Mouse (Mus musculus): ENCODE measurements around the gene Ice1. TPM values are rescaled to one million over a fixed set of nuclear protein-coding genes. Genes with fewer than 3 reads are reported as not detected.

Gene Ice1
- polyA plus RNA-seq, 1 experiment from 2014 or later, result 58.9 TPM

GRCm38 (mm10) chr13:70670080-70670479 is 32.6 kb upstream of the Ice1 start:
- Histone ChIP-seq H3K27me3 (ENCODE audit: control insufficient read depth, insufficient read depth, low read length) (no peaks in the 10 kb centered on the region), H3K9me3 (ENCODE audit: control insufficient read depth, low read length) (no peaks in the 10 kb centered on the region), H3K4me1 (ENCODE audit: control insufficient read depth, insufficient read depth, low read length) (no peaks in the 10 kb centered on the region), H3K36me3 (ENCODE audit: control insufficient read depth, insufficient read depth, low read length) (no peaks in the 10 kb centered on the region), H3K4me3 (ENCODE audit: low read depth, low read length) (no peak overlapping the region), H3K4me2 (ENCODE audit: low read depth, low read length) (no peak overlapping the region), H3K9ac (replicated peaks; ENCODE audit: low read depth, low read length) (no peak overlapping the region), H3K27ac (ENCODE audit: low read depth, low read length) (no peak overlapping the region)
- WGBS, result 76% methylated on average over 4 of the region's 4 CpGs
- no peak for ATAC-seq (ENCODE audit: low read depth)

- Histone ChIP-seq H3K4me1 (ENCODE audit: control insufficient read depth, insufficient read depth, low read length) (no peaks in the 10 kb centered on the region), H3K9me3 (ENCODE audit: control insufficient read depth, low read length) (no peaks in the 10 kb centered on the region), H3K27ac (ENCODE audit: low read depth, low read length) (no peak overlapping the region), H3K9ac (replicated peaks; ENCODE audit: low read depth, low read length) (no peak overlapping the region), H3K4me2 (ENCODE audit: low read depth, low read length) (no peak overlapping the region), H3K36me3 (ENCODE audit: control insufficient read depth, insufficient read depth, low read length) (no peaks in the 10 kb centered on the region), H3K4me3 (ENCODE audit: low read depth, low read length) (no peak overlapping the region), H3K27me3 (ENCODE audit: control insufficient read depth, insufficient read depth, low read length) (no peaks in the 10 kb centered on the region)
- 83% methylated on average over 4 of the region's 4 CpGs for WGBS
- no peak for ATAC-seq (ENCODE audit: low read depth)
Observed at GRCm38 (mm10) chr13:70659715-70660114, 22.3 kb upstream of the Ice1 start.

GRCm38 (mm10) chr13:70656741-70657140 is 19.3 kb upstream of the Ice1 start:
- WGBS, result 38% methylated on average over 4 of the region's 4 CpGs
- no peaks in the 10 kb centered on the region for H3K4me1 ChIP-seq (ENCODE audit: control insufficient read depth, insufficient read depth, low read length)
- ATAC-seq (ENCODE audit: low read depth), result no peak
- no peaks in the 10 kb centered on the region for H3K36me3 ChIP-seq (ENCODE audit: control insufficient read depth, insufficient read depth, low read length)
- H3K4me3 ChIP-seq (ENCODE audit: low read depth, low read length), result no peak overlapping the region
- H3K27me3 ChIP-seq (ENCODE audit: control insufficient read depth, insufficient read depth, low read length), result no peaks in the 10 kb centered on the region
- H3K9ac ChIP-seq (replicated peaks; ENCODE audit: low read depth, low read length), result no peak overlapping the region
- no peak overlapping the region for H3K27ac ChIP-seq (ENCODE audit: low read depth, low read length)
- H3K9me3 ChIP-seq (ENCODE audit: control insufficient read depth, low read length), result no peaks in the 10 kb centered on the region
- H3K4me2 ChIP-seq (ENCODE audit: low read depth, low read length), result no peak overlapping the region

GRCm38 (mm10) chr13:70656329-70656728 is 18.9 kb upstream of the Ice1 start:
- no peaks in the 10 kb centered on the region for H3K36me3 ChIP-seq (ENCODE audit: control insufficient read depth, insufficient read depth, low read length)
- H3K9ac ChIP-seq (replicated peaks; ENCODE audit: low read depth, low read length), result no peak overlapping the region
- 51% methylated on average over 8 of the region's 8 CpGs for WGBS
- no peaks in the 10 kb centered on the region for H3K9me3 ChIP-seq (ENCODE audit: control insufficient read depth, low read length)
- no peaks in the 10 kb centered on the region for H3K4me1 ChIP-seq (ENCODE audit: control insufficient read depth, insufficient read depth, low read length)
- H3K4me2 ChIP-seq (ENCODE audit: low read depth, low read length), result no peak overlapping the region
- no peak overlapping the region for H3K4me3 ChIP-seq (ENCODE audit: low read depth, low read length)
- H3K27ac ChIP-seq (ENCODE audit: low read depth, low read length), result no peak overlapping the region
- no peak for ATAC-seq (ENCODE audit: low read depth)
- no peaks in the 10 kb centered on the region for H3K27me3 ChIP-seq (ENCODE audit: control insufficient read depth, insufficient read depth, low read length)

GRCm38 (mm10) chr13:70655570-70655969 is 18.1 kb upstream of the Ice1 start:
- no peaks in the 10 kb centered on the region for H3K4me1 ChIP-seq (ENCODE audit: control insufficient read depth, insufficient read depth, low read length)
- H3K27ac ChIP-seq (ENCODE audit: low read depth, low read length), result no peak overlapping the region
- no peaks in the 10 kb centered on the region for H3K36me3 ChIP-seq (ENCODE audit: control insufficient read depth, insufficient read depth, low read length)
- no peaks in the 10 kb centered on the region for H3K27me3 ChIP-seq (ENCODE audit: control insufficient read depth, insufficient read depth, low read length)
- no peaks in the 10 kb centered on the region for H3K9me3 ChIP-seq (ENCODE audit: control insufficient read depth, low read length)
- WGBS, result 84% methylated on average over 12 of the region's 12 CpGs
- H3K9ac ChIP-seq (replicated peaks; ENCODE audit: low read depth, low read length), result no peak overlapping the region
- no peak overlapping the region for H3K4me3 ChIP-seq (ENCODE audit: low read depth, low read length)
- H3K4me2 ChIP-seq (ENCODE audit: low read depth, low read length), result no peak overlapping the region
- no peak for ATAC-seq (ENCODE audit: low read depth)

- 74% methylated on average over 5 of the region's 5 CpGs for WGBS
- no peak; the same call in 1 of the 2 replicates for ATAC-seq (ENCODE audit: low read depth)
- Histone ChIP-seq H3K4me3 (ENCODE audit: low read depth, low read length) (no peak overlapping the region), H3K4me2 (ENCODE audit: low read depth, low read length) (no peak overlapping the region), H3K4me1 (ENCODE audit: control insufficient read depth, insufficient read depth, low read length) (no peaks in the 10 kb centered on the region), H3K36me3 (ENCODE audit: control insufficient read depth, insufficient read depth, low read length) (no peaks in the 10 kb centered on the region), H3K27me3 (ENCODE audit: control insufficient read depth, insufficient read depth, low read length) (no peaks in the 10 kb centered on the region), H3K9me3 (ENCODE audit: control insufficient read depth, low read length) (no peaks in the 10 kb centered on the region), H3K9ac (replicated peaks; ENCODE audit: low read depth, low read length) (no peak overlapping the region), H3K27ac (ENCODE audit: low read depth, low read length) (no peak overlapping the region)
Observed at GRCm38 (mm10) chr13:70654091-70654770, 16.8 kb upstream of the Ice1 start.

GRCm38 (mm10) chr13:70653457-70653856 is 16.0 kb upstream of the Ice1 start:
- no peak overlapping the region for H3K4me2 ChIP-seq (ENCODE audit: low read depth, low read length)
- H3K9me3 ChIP-seq (ENCODE audit: control insufficient read depth, low read length), result no peaks in the 10 kb centered on the region
- H3K9ac ChIP-seq (replicated peaks; ENCODE audit: low read depth, low read length), result no peak overlapping the region
- no peaks in the 10 kb centered on the region for H3K27me3 ChIP-seq (ENCODE audit: control insufficient read depth, insufficient read depth, low read length)
- no peaks in the 10 kb centered on the region for H3K36me3 ChIP-seq (ENCODE audit: control insufficient read depth, insufficient read depth, low read length)
- no peak for ATAC-seq (ENCODE audit: low read depth)
- no peaks in the 10 kb centered on the region for H3K4me1 ChIP-seq (ENCODE audit: control insufficient read depth, insufficient read depth, low read length)
- WGBS, result 79% methylated on average over 2 of the region's 2 CpGs
- H3K27ac ChIP-seq (ENCODE audit: low read depth, low read length), result no peak overlapping the region
- no peak overlapping the region for H3K4me3 ChIP-seq (ENCODE audit: low read depth, low read length)

GRCm38 (mm10) chr13:70650011-70650436 is 12.6 kb upstream of the Ice1 start:
- 84% methylated on average over 3 of the region's 3 CpGs for WGBS
- ATAC-seq (ENCODE audit: low read depth), result no peak
- H3K27me3 ChIP-seq (ENCODE audit: control insufficient read depth, insufficient read depth, low read length), result no peaks in the 10 kb centered on the region
- H3K36me3 ChIP-seq (ENCODE audit: control insufficient read depth, insufficient read depth, low read length), result no peaks in the 10 kb centered on the region
- no peaks in the 10 kb centered on the region for H3K9me3 ChIP-seq (ENCODE audit: control insufficient read depth, low read length)
- no peak overlapping the region for H3K4me3 ChIP-seq (ENCODE audit: low read depth, low read length)
- H3K27ac ChIP-seq (ENCODE audit: low read depth, low read length), result no peak overlapping the region
- H3K9ac ChIP-seq (replicated peaks; ENCODE audit: low read depth, low read length), result no peak overlapping the region
- H3K4me2 ChIP-seq (ENCODE audit: low read depth, low read length), result no peak overlapping the region
- no peaks in the 10 kb centered on the region for H3K4me1 ChIP-seq (ENCODE audit: control insufficient read depth, insufficient read depth, low read length)

- H3K9me3 ChIP-seq (ENCODE audit: control insufficient read depth, low read length), result no peaks in the 10 kb centered on the region
- no peaks in the 10 kb centered on the region for H3K36me3 ChIP-seq (ENCODE audit: control insufficient read depth, insufficient read depth, low read length)
- H3K4me1 ChIP-seq (ENCODE audit: control insufficient read depth, insufficient read depth, low read length), result no peaks in the 10 kb centered on the region
- H3K4me3 ChIP-seq (ENCODE audit: low read depth, low read length), result no peak overlapping the region
- no peak overlapping the region for H3K9ac ChIP-seq (replicated peaks; ENCODE audit: low read depth, low read length)
- H3K27ac ChIP-seq (ENCODE audit: low read depth, low read length), result no peak overlapping the region
- no peak for ATAC-seq (ENCODE audit: low read depth)
- H3K4me2 ChIP-seq (ENCODE audit: low read depth, low read length), result no peak overlapping the region
- 81% methylated on average over 10 of the region's 10 CpGs for WGBS
- no peaks in the 10 kb centered on the region for H3K27me3 ChIP-seq (ENCODE audit: control insufficient read depth, insufficient read depth, low read length)
Observed at GRCm38 (mm10) chr13:70645968-70646505, 8.6 kb upstream of the Ice1 start.
